Mouse (Mus musculus): Measurements from ENCODE around the gene Arhgef25.
"Not testable (repeated sequence)": the region's sequence is repeated elsewhere in the genome, so short reads cannot be mapped to it uniquely, and the experiment has no call there.

GRCm38 (mm10) chr10:127152556-127152955 is 37.3 kb downstream of the Arhgef25 start:
- not testable (repeated sequence) for TF ChIP-seq POLR2A (IDR thresholded peaks at IDR 0.05; ENCODE audit: control insufficient read depth, extremely low read depth, insufficient read depth, low read length, poor library complexity); CTCF (IDR thresholded peaks at IDR 0.05; ENCODE audit: borderline replicate concordance, control insufficient read depth, extremely low read depth, insufficient read depth, low read length, poor library complexity)

All from thymus, adult 2 months (tissue).